Mouse (Mus musculus): ENCODE data around the gene Angptl2.

DNA sequence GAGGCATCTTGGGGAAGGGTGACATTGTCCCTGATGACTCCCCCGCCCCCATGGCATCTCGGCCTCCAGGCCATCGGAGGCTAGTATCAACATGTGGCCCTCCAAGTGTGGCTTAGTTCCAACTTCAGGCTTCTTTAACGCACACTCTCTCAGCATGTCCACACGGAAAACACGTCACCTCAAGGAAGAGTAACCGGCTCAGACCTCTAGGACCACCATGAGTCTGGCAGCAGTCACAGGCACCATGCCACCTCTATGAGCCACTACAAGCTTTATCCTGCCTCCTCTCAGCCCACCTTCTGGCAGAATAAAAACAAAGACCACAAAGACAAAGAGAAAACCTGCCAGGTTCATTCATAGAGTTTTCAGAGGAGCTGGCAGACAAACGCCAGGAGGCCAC lies 74.6 kb downstream of the Angptl2 start:
- TF ChIP-seq CTCF (IDR thresholded peaks at IDR 0.05; ENCODE audit: low read depth, low read length) = no peak
- no peak for TF ChIP-seq EP300 (IDR thresholded peaks at IDR 0.05; ENCODE audit: insufficient read depth, low read depth, low read length)
- no peak for TF ChIP-seq POLR2A (IDR thresholded peaks at IDR 0.05; ENCODE audit: insufficient read depth, low read length)

Measured in ES-Bruce4 (cell line).